Mouse (Mus musculus): ENCODE measurements around the gene Rpl10a. TPM values are rescaled to one million over a fixed set of nuclear protein-coding genes. Genes with fewer than 3 reads are reported as not detected.

The Rpl10a gene
- total RNA-seq (2021) = 100 to 1,000 TPM; 342 TPM

GRCm38 (mm10) chr17:28328366-28328928 lies at the start of gene Rpl10a:
Rpl10a (plus strand) TSS chr17:28328471.
- peak; percentile 97 for DNase-seq

DNA sequence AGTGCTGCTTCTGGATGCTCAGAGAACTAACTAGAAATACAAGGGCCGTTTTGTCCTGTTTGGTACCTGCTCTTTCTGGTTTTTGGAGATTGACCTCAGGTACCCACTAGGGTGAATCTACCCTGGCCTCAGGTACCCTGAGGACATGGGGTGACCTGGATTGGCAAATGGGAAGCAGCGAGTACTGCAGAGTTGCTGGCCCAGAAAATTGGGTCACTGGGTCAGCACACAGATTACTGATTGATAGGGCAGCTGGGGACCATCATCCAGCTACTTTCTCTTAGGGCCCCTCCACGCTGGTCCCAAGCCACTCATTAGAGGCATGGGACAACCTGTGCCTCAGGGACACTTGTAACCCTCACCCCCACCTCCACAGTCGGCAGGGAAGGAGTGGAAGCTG lies 49.0 kb upstream of the Rpl10a start:
- DNase-seq = no peak

DNA sequence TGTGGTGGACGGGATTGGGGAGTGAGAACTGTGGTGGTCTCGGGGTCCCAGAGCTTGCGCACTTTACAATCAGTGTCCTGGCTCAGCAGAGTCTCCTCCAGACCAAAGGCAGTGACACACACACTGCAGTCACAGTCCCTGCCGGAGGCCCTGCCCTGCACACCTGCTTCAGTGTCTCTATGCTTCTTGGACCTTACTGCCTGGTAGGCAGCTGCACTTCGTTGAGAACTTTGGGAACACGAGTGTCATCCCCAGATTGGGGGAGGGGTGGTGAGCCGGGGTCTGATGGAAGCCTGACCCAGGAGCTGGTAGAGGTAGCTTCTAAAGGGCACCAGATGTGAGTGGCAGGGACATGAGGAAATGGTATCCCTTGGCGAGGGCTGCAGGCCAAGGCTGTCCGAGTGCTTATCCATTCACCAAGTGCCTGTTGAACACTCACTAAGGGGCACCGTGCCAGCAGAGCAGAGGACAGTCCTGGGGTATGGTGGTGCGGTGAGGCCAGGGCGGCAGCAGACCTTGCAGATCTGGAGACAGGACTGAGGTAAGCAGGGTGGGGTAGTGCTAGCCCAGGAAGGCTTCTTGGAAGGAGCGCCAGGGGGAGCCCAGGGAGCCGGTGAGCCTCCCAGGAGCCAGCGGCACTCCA lies 48.4 kb upstream of the Rpl10a start:
- DNase-seq = no peak

- DNase-seq = no peak
Observed at GRCm38 (mm10) chr17:28280423-28280800, 47.9 kb upstream of the Rpl10a start.

DNA sequence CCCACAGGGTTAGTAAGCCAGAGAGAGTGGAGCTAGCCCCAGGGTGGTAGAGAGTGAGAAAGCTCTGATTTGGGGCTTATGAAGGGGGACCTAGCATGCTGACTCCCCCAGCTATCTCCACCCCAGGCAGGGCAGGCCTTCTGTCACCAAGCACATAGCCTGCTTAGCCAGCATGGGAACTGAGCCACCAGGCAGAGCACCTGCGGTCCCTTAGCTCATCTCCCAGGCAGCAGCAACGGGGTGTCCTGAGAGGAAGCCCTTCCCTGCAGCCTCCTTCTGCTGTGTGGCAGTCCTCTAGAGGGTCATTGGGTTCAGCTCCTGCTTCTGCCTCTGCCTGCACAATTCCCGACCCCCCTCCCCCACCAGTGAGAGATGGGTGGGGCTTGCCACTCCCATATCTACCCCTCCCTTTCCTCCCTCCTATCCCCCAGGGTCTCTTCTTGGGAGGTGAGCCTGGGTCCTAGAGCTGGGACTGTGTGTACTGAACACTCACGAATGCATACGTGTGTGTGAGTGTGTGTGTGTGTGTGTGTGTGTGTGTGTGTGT lies 47.4 kb upstream of the Rpl10a start:
- DNase-seq = no peak

- DNase-seq = no peak
Observed at GRCm38 (mm10) chr17:28281866-28282441, 46.3 kb upstream of the Rpl10a start.

- DNase-seq = no peak
Observed at GRCm38 (mm10) chr17:28283199-28283598, 45.1 kb upstream of the Rpl10a start.

DNA sequence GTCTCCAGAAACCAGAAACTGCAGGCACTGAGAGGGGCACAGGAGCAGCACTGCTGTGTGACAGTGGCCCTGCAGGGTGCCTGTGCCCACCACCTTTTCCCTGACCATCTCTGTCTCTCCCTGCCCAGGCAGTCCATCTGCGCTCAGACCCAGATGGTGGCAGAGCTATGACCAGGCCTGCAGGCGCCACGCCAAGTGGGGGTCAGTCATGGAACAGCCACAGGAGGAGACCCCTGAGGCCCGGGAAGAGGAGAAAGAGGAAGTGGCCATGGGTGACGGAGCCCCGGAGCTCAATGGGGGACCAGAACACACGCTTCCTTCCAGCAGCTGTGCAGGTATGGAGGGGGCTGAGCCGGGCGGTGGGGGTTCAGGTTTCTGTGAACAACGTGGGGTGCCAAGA lies 42.1 kb upstream of the Rpl10a start:
- no peak for DNase-seq

DNA sequence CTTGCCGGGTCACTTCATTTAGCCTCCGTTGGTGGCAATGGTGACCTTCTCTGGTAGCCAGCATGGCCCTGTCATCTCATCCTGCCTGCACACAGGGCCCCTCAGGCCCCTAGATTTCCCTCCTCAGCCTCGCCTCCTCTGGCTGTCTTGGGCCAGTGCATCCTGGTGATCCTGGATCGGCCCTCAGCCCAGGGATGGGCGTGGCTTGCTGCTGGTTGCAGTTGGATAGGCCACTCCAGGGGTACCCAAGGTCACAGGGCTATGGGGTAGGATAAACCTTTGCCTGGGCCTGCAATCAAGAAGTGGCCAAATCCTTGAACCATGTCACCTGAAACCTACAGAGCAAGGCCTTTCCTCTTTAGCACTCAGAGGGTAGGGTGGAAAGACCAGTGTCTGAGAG lies 41.3 kb upstream of the Rpl10a start:
- DNase-seq = no peak

DNA sequence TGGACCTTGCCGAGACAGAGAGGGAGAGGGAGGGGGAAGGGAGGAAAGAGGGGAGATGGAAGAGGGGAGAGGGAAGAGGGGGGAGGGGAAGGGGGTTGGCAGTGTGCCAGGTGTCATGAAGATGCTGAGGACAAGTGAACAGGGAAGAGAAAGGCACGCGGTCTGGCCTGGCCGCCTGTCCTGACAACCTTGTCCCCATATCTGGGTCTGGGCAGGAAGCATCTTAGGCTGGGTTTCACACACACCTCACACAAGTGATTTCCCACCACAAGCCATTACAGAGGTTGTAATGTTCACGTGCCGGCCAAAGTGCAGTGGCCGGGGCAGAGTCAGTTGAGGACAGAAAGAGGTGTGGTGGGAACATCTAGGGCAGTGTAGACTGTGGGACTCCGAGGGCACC lies 40.7 kb upstream of the Rpl10a start:
- no peak for DNase-seq

GRCm38 (mm10) chr17:28287980-28288379 lies 40.3 kb upstream of the Rpl10a start:
- DNase-seq = no peak

GRCm38 (mm10) chr17:28290262-28290661 lies 38.0 kb upstream of the Rpl10a start:
- peak in 1 of 2 experiments; percentile 39 for DNase-seq

DNA sequence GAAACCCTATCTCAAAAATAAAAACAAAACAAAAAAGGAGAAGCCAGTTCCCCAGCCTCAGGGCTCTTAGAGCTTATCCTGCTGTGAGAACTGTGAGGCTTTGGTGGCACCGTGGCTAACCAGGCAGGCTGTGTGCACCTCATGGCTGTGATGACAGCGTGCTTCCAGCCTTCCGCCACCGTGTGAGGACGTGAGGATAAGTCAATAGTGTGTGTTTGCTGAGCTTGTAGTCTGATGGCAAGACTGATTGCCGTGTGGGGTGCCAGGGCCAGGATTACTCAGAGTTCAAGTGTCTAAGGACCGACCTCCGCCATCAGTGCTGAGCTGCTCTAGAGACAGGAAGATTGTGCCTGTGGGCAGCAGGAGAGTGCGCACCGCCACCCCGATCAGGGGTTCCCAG lies 37.6 kb upstream of the Rpl10a start:
- DNase-seq = no peak

GRCm38 (mm10) chr17:28291346-28291745 lies 36.9 kb upstream of the Rpl10a start:
- no peak for DNase-seq

DNA sequence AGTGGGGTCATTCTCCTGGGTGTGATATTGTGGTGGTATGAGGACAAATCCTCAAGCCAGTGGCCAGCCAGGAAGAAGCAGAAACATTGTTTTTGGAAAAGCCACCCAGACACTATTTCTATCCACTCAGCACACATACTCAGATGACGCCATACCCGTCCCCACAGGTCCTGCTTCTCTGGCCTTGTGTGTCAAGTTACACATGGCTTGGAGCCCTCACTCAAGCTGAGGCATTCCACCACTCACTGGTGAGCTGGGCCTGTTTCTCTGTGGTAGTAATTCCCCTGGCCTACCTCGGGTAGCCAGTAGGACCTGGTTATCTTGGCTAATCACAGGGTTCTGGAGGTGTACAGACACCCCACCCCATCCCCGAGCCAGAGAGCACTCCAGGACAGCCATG lies 34.6 kb upstream of the Rpl10a start:
- DNase-seq = no peak

- DNase-seq = peak in 1 of 2 experiments; percentile 34
Observed at GRCm38 (mm10) chr17:28294449-28295333, 33.6 kb upstream of the Rpl10a start.

GRCm38 (mm10) chr17:28298888-28299287 lies 29.4 kb upstream of the Rpl10a start:
- DNase-seq = no peak

GRCm38 (mm10) chr17:28299669-28300320 lies 28.5 kb upstream of the Rpl10a start:
- DNase-seq = no peak

DNA sequence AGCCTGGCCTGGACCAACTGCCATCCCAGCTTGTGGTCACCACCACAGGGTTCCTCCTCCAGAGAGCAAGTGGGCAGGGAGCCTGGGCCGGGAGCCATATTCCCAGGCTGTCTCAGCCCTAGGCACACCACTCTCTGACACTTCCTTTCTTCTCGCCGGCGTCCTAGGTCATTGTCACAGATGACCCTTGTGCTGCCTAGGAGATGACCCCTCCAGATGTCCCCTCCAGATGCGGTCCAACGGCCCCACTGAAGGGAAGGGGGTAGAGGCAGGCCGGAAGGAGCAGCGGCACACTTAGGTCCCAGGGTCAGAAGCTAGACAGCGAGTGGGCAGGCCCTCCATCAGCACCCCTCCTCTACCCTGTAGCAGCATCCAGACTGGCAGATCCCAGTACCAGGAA lies 27.9 kb upstream of the Rpl10a start:
- DNase-seq = no peak

- DNase-seq = no peak
Observed at GRCm38 (mm10) chr17:28300850-28301249, 27.4 kb upstream of the Rpl10a start.

GRCm38 (mm10) chr17:28305172-28305571 lies 23.1 kb upstream of the Rpl10a start:
- DNase-seq = no peak

Data from layer of hippocampus, postnatal 36 days (tissue).